Mouse (Mus musculus) myocyte (in vitro differentiated cells): ENCODE results near the gene Keap1.

ENCODE experiments used
- CEBPB ChIP-seq: IDR thresholded peaks from 2 replicates; pipeline ENCODE4 v1.6.1; 2011; ENCODE audit warnings: mild to moderate bottlenecking, moderate library complexity; ENCODE audit not compliant: poor library complexity, insufficient read depth, severe bottlenecking
- E2F4 ChIP-seq: IDR thresholded peaks from one replicate; pipeline ENCODE4 v1.6.1; 2011; ENCODE audit warnings: mild to moderate bottlenecking, control low read depth, moderate library complexity; ENCODE audit not compliant: insufficient read depth
- MAX ChIP-seq: IDR thresholded peaks from one replicate; pipeline ENCODE4 v1.6.1; 2011; ENCODE audit warnings: low read depth, mild to moderate bottlenecking, control low read depth
- MYOG ChIP-seq, 3 experiments: IDR thresholded peaks; one replicate each; pipeline ENCODE4 v1.6.1; 2011; ENCODE audit warnings: control low read depth in 2 of 3, low read depth in 2 of 3, mild to moderate bottlenecking in 2 of 3; ENCODE audit not compliant: insufficient read length in 2 of 3, control insufficient read depth in 1 of 3, insufficient read depth in 1 of 3
- POLR2A ChIP-seq: IDR thresholded peaks from one replicate; pipeline ENCODE4 v1.6.1; 2011; ENCODE audit warnings: low read depth, mild to moderate bottlenecking, control low read depth, moderate library complexity; ENCODE audit not compliant: insufficient read length
- POLR2AphosphoS2 ChIP-seq: IDR thresholded peaks from one replicate; pipeline ENCODE4 v1.6.1; 2011; ENCODE audit warnings: low read depth, control low read depth; ENCODE audit not compliant: insufficient read length
- USF1 ChIP-seq: IDR thresholded peaks from one replicate; pipeline ENCODE4 v1.6.1; 2011; ENCODE audit warnings: low read depth, mild to moderate bottlenecking, control low read depth, moderate library complexity

- TF ChIP-seq POLR2A: no peak
- no peak for TF ChIP-seq USF1
- TF ChIP-seq E2F4: no peak
- TF ChIP-seq MAX: no peak
- no peak for TF ChIP-seq POLR2AphosphoS2
- TF ChIP-seq CEBPB: no peak
- no peak for TF ChIP-seq MYOG (IDR thresholded peaks at IDR 0.05; ENCODE audit: control insufficient read depth in 1 of 3, insufficient read depth in 1 of 3, insufficient read length in 2 of 3, low read depth in 2 of 3)
Measured at GRCm38 (mm10) chr9:21221383-21221929, 17.7 kb downstream of the Keap1 start.
